Mouse (Mus musculus) megakaryocyte, adult 5-6 weeks (primary cell): Measurements from ENCODE around the gene Olfr711. TPM values are rescaled to one million over a fixed set of nuclear protein-coding genes. Genes with fewer than 3 reads are reported as not detected.
"Not testable (repeated sequence)": the region's sequence is repeated elsewhere in the genome, so short reads cannot be mapped to it uniquely, and the experiment has no call there.

ENCODE experiments used
- ATAC-seq: 2 replicates; pipeline ENCODE4 v1.8.0; 2016; ENCODE audit warnings: mild to moderate bottlenecking, inconsistent platforms; ENCODE audit not compliant: poor library complexity, severe bottlenecking
- total RNA-seq, 2 experiments: library from RNA; stranded (forward) in 1 of 2; stranded (reverse) in 1 of 2; fragments of 153-499, 151-499 nt in 1 of 2; fragments of 221-1000, 200-1000 nt in 1 of 2; gene quantifications; 2 replicates each; pipeline versions ENCODE4 v1.2.3 to v1.2.4; 2015 to 2017

Olfr711 gene
- total RNA-seq (2015) (not detected in 2 replicates), total RNA-seq (2017) (not detected in 2 replicates)

DNA sequence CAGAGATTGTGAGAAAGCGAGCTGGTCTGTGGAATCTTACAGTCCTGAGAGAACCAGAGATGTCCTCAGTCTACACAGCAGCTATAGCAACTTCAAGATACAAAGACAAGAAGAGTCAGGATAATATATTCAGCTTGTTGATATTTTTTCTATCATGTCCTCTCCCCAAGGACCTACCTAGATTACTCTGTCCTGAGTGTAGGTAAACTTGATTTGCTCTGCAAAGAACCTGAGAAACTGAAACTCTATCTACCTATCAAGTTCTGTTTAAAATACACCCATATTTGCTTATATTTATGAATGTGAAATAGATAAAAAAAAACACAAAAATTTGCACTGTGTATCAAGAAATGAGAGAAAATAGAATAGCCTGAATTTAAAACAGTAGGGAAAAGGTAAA, at the start of gene Olfr711:
TSS of gene Olfr711 (minus strand) at position 101 of the 400 bp plus-strand sequence.
- no peak for ATAC-seq

DNA sequence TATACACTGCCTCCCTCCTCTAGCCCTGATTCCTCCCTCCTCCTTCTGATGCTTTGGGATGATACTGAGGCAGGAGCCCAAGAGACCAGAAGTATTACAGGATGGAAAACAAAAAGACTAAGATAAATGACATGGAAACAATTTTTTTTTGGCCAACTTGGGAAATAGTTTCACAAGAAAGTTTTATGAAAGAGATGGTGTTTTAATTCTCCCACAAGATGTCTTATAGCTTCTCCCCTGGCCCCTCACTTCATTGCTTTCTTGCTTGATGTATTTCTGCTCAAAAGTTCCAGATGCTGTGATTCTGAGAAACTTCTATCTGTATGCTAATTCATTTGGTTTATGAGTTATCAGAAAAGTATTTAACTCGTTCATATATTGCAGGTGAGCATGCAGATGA, 30.7 kb upstream of the Olfr711 start, which contains the start of gene Olfr2:
TSS of gene Olfr2 (minus strand) at position 101 of the 400 bp plus-strand sequence.
- no peak for ATAC-seq

- no peak for ATAC-seq
Measured at GRCm38 (mm10) chr7:107004169-107004568, 28.9 kb upstream of the Olfr711 start.

DNA sequence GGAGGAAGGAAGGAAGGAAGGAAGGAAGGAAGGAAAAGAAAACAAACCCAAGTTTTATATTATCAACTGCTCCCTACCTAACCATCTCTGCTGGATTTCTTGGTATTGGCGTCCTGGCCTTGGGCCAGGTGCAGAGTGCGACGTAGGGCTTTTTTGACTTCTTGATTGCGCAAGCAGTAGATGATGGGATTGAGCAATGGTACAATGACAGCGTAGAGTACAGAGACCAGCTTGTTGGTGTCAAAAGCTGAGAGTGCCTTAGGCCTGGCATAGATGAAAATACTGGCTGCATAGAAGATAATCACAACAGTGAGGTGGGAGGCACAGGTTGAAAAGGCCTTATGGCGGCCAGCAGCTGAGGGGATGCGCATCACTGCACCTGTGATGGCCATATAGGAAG, 25.5 kb upstream of the Olfr711 start:
- ATAC-seq = peak; percentile 88

DNA sequence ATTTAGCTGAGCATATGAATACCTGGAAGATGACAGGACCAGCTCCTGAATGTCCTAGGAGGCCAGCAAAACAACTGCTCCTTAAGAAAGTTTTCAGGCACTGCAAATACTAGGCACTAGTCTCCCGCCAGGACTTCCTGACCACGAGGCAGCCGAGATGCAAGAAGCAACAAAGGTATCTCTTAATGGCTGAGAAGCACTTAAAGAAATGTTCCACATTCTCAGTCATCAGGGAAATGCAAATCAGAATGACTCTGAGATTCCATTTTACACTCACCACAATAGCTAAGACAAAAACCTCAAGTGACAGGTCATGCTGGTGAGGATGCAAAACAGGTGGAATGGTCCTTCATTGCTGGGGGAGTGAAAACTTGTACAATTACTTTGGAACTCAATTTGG, 10.0 kb upstream of the Olfr711 start:
- no peak for ATAC-seq

- not testable (repeated sequence) for ATAC-seq
Measured at GRCm38 (mm10) chr7:106967503-106967902, 7.8 kb downstream of the Olfr711 start.

DNA sequence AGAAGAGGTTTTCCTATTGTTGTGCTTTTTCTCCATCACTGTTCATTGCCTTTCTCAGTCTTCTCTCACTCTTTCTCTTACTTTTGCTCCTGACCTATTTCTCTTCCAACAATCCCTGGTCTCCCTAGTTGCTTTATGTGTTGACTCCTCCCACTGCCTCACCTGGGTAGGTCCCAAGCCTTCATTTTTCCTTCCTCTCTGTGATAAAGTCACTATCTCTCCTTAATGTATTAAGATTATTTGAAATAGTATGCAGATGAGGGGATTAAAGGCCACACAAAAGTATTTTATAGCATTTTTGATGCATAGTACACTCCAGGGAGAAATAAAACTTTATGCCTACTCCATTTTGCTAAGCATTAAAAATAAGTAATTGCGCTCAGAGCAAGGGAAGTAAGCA, 11.4 kb downstream of the Olfr711 start, which contains the start of gene Olfr6:
TSS of gene Olfr6 (minus strand) at position 101 of the 400 bp plus-strand sequence.
- no peak for ATAC-seq

GRCm38 (mm10) chr7:106948212-106948611, 27.0 kb downstream of the Olfr711 start, which contains the start of gene Olfr710:
Gene Olfr710 (minus strand): TSS chr7:106948312.
- ATAC-seq = no peak

DNA sequence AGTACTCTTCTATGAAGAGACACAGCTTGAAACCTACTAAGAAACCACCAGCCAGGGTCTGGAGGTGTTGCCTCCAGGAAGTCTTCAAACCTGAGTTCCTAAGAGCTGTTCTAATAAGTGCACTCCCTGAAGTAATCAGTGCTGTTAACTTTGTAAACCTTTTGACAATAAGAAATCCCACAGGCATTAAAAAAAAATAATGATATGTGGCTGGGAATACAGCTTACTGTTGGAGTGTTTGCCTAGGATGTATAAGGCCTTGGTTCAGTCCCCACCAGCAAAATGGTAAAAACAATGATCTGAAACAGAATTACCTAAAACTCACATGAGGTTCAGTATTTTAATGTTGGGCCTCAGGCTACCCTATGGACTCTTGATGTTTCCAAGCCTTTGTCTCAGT, 43.1 kb downstream of the Olfr711 start, which contains the start of gene Olfr709-ps1:
TSS of gene Olfr709-ps1 (minus strand) at position 101 of the 400 bp plus-strand sequence.
- ATAC-seq = no peak

DNA sequence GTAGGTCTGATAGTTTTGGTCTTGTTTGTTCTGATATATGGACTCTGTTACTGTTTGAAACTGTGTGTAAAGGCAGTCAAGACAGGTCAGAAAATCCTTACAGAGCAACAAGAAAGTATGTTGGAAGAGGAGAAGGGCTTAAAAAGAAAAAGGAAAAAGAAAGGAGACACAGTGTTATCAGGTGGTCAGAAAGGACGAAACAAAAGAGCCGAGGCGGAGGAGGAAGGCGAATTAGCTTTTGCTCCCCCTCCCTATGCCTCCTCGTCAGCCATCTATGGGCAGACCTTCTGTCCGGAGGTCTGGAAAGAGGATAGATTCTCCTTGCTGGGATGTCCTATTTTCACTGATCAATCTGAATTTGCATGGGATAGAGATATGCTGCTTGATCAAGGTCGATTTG, 54.3 kb downstream of the Olfr711 start:
- ATAC-seq = not testable (repeated sequence)

Other genes starting within 250 kb of the Olfr711 start
- not detected in 2 replicates for gene Olfr697, start 233.0 kb downstream of the Olfr711 start, total RNA-seq (2015)
- gene Olfr697, start 233.0 kb downstream of the Olfr711 start, total RNA-seq (2017) = not detected in 2 replicates
- not detected in 2 replicates for gene Olfr698, start 220.1 kb downstream of the Olfr711 start, total RNA-seq (2015)
- not detected in 2 replicates for gene Olfr698, start 220.1 kb downstream of the Olfr711 start, total RNA-seq (2017)
- not detected in 2 replicates for gene Olfr699, start 182.3 kb downstream of the Olfr711 start, total RNA-seq (2015)
- not detected in 2 replicates for gene Olfr699, start 182.3 kb downstream of the Olfr711 start, total RNA-seq (2017)
- not detected in 2 replicates for gene Olfr700, start 166.6 kb downstream of the Olfr711 start, total RNA-seq (2015)
- gene Olfr700, start 166.6 kb downstream of the Olfr711 start, total RNA-seq (2017) = 0.73 TPM in 1 of 2 replicates, not detected in the other
- gene Olfr701, start 161.3 kb downstream of the Olfr711 start, total RNA-seq (2015) = not detected in 2 replicates
- gene Olfr701, start 161.3 kb downstream of the Olfr711 start, total RNA-seq (2017) = not detected in 2 replicates
- gene Olfr702, start 141.6 kb downstream of the Olfr711 start, total RNA-seq (2015) = not detected in 2 replicates
- gene Olfr702, start 141.6 kb downstream of the Olfr711 start, total RNA-seq (2017) = not detected in 2 replicates
- gene Olfr703, start 132.1 kb downstream of the Olfr711 start, total RNA-seq (2015) = not detected in 2 replicates
- gene Olfr703, start 132.1 kb downstream of the Olfr711 start, total RNA-seq (2017) = not detected in 2 replicates
- not detected in 2 replicates for gene Olfr704, start 112.3 kb downstream of the Olfr711 start, total RNA-seq (2015)
- gene Olfr704, start 112.3 kb downstream of the Olfr711 start, total RNA-seq (2017) = not detected in 2 replicates
- gene Olfr705, start 98.6 kb downstream of the Olfr711 start, total RNA-seq (2015) = not detected in 2 replicates
- not detected in 2 replicates for gene Olfr705, start 98.6 kb downstream of the Olfr711 start, total RNA-seq (2017)
- not detected in 2 replicates for gene Olfr706, start 87.3 kb downstream of the Olfr711 start, total RNA-seq (2015)
- gene Olfr706, start 87.3 kb downstream of the Olfr711 start, total RNA-seq (2017) = not detected in 2 replicates
- not detected in 2 replicates for gene Olfr707, start 74.2 kb downstream of the Olfr711 start, total RNA-seq (2015)
- gene Olfr707, start 74.2 kb downstream of the Olfr711 start, total RNA-seq (2017) = not detected in 2 replicates
- not detected in 2 replicates for gene Olfr1532-ps1, start 67.5 kb downstream of the Olfr711 start, total RNA-seq (2015)
- gene Olfr1532-ps1, start 67.5 kb downstream of the Olfr711 start, total RNA-seq (2017) = not detected in 2 replicates
- gene Olfr709-ps1, start 43.2 kb downstream of the Olfr711 start, total RNA-seq (2015) = not detected in 2 replicates
- not detected in 2 replicates for gene Olfr709-ps1, start 43.2 kb downstream of the Olfr711 start, total RNA-seq (2017)
- not detected in 2 replicates for gene Olfr710, start 27.1 kb downstream of the Olfr711 start, total RNA-seq (2015)
- gene Olfr710, start 27.1 kb downstream of the Olfr711 start, total RNA-seq (2017) = not detected in 2 replicates
- not detected in 2 replicates for gene Olfr6, start 11.5 kb downstream of the Olfr711 start, total RNA-seq (2015)
- not detected in 2 replicates for gene Olfr6, start 11.5 kb downstream of the Olfr711 start, total RNA-seq (2017)
- gene Olfr2, start 30.6 kb upstream of the Olfr711 start, total RNA-seq (2015) = not detected in 2 replicates
- gene Olfr2, start 30.6 kb upstream of the Olfr711 start, total RNA-seq (2017) = under 0.01 TPM in 1 of 2 replicates, not detected in the other
- not detected in 2 replicates for gene Olfr713, start 55.7 kb upstream of the Olfr711 start, total RNA-seq (2015)
- gene Olfr713, start 55.7 kb upstream of the Olfr711 start, total RNA-seq (2017) = not detected in 2 replicates
- gene Olfr714, start 95.5 kb upstream of the Olfr711 start, total RNA-seq (2015) = not detected in 2 replicates
- gene Olfr714, start 95.5 kb upstream of the Olfr711 start, total RNA-seq (2017) = not detected in 2 replicates
- gene Olfr17, start 117.8 kb upstream of the Olfr711 start, total RNA-seq (2015) = not detected in 2 replicates
- gene Olfr17, start 117.8 kb upstream of the Olfr711 start, total RNA-seq (2017) = not detected in 2 replicates
- not detected in 2 replicates for gene Olfr715b, start 134.9 kb upstream of the Olfr711 start, total RNA-seq (2015)
- gene Olfr715b, start 134.9 kb upstream of the Olfr711 start, total RNA-seq (2017) = not detected in 2 replicates
- not detected in 2 replicates for gene Olfr715, start 155.6 kb upstream of the Olfr711 start, total RNA-seq (2015)
- gene Olfr715, start 155.6 kb upstream of the Olfr711 start, total RNA-seq (2017) = not detected in 2 replicates
- not detected in 2 replicates for gene Olfr716, start 162.9 kb upstream of the Olfr711 start, total RNA-seq (2015)
- gene Olfr716, start 162.9 kb upstream of the Olfr711 start, total RNA-seq (2017) = 0.07 TPM in 1 of 2 replicates, not detected in the other
- not detected in 2 replicates for gene Nlrp14, start 191.5 kb upstream of the Olfr711 start, total RNA-seq (2015)
- not detected in 2 replicates for gene Nlrp14, start 191.5 kb upstream of the Olfr711 start, total RNA-seq (2017)
- not detected in 2 replicates for gene Rbmxl2, start 234.0 kb upstream of the Olfr711 start, total RNA-seq (2015)
- not detected in 2 replicates for gene Rbmxl2, start 234.0 kb upstream of the Olfr711 start, total RNA-seq (2017)